Mouse (Mus musculus) embryonic fibroblast, embryonic 13.5 days (primary cell): Measurements from ENCODE around the gene Tmem38b.

ENCODE experiments used
- CTCF ChIP-seq: IDR thresholded peaks from 2 replicates; pipeline ENCODE4 v1.5.1; 2011; ENCODE audit warnings: mild to moderate bottlenecking, control low read depth, low read length, moderate library complexity, borderline replicate concordance; ENCODE audit not compliant: insufficient read depth
- POLR2A ChIP-seq: IDR thresholded peaks from 2 replicates; pipeline ENCODE4 v1.6.1; 2011; ENCODE audit warnings: low read depth, mild to moderate bottlenecking, control low read depth, low read length, moderate library complexity

DNA sequence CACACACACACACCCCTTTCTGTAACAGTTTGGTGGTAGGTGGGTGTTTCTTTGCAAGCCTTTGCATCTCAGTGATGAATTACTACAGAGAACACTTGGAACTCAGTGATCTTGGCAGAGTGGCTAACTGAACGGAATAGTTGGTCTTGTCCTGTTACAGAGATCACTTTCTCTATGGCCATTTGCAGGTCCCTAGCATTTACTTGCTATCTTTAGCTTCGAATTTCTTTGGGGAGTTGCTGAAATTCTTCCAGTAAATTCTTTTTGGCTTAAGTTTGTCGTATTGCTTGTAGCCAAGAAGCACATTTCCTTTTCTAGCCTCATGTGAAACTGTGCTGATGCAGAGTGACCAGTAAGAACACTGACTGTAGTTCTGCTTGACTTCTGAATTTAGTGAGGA is 3.1 kb downstream of the Tmem38b start:
- TF ChIP-seq POLR2A (no peak), CTCF (no peak)
